Mouse (Mus musculus) left cerebral cortex, postnatal 36 days (tissue): ENCODE data around the gene Ypel3. TPM values are rescaled to one million over a fixed set of nuclear protein-coding genes. Genes with fewer than 3 reads are reported as not detected.

Experiments
- DNase-seq, 2 experiments: peaks; one replicate each; pipeline ENCODE4 v3.0.0; 2021 to 2022; ENCODE audit warnings: low spot score in 2 of 2, mixed read lengths in 1 of 2
- intact Hi-C: fragments of 180-260 bp; cut with DNase I; formaldehyde crosslinking; loops from one replicate; pipeline ENCODE4 v1.15.1; 2025
- total RNA-seq, 2 experiments: library from RNA; stranded (reverse); gene quantifications; 2 replicates each; pipeline ENCODE4 v1.2.3; 2021

Gene Ypel3
- total RNA-seq, 2 experiments from 2014 or later, result 303 to 345 TPM

DNA sequence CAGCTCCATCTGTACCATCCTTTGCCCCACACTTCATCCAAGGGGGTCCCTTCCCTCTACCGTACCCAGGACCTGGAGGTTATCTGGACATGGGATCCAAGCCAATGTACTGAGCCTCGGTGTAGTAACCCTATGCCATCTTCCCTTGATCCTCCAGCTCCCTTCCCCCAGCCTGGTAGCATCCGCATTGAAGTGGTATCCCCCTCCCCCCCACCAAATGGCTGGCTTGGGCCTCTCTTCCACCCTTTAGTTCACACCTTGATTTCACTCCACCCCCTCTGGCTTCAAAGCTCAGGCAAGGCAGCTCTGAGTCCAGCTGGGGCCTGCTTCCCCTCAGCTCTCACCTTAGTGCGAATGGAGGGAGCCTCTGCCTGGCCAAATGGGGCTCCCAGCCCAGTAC, 8.3 kb downstream of the Ypel3 start:
- no peak for DNase-seq
- intact Hi-C loops, result no loop called here

- DNase-seq, result no peak
- intact Hi-C loops, result no loop called here
Measured at GRCm38 (mm10) chr7:126786142-126786541, 9.4 kb downstream of the Ypel3 start.

- intact Hi-C loops, result no loop called here
- DNase-seq, result no peak
Measured at GRCm38 (mm10) chr7:126789141-126789540, 12.4 kb downstream of the Ypel3 start.

GRCm38 (mm10) chr7:126791851-126792720, 15.3 kb downstream of the Ypel3 start, which contains the start of gene Ppp4c:
TSS of gene Ppp4c (minus strand) at chr7:126792496.
- peak; percentile 95 for DNase-seq
- intact Hi-C loops, result loop anchor here (1.0 kb wide), 1 partner anchor 12 kb away; no protein-coding TSS in a partner anchor

- DNase-seq, result no peak
- intact Hi-C loops, result loop anchor here (1.0 kb wide), 1 partner anchor 13 kb away; no protein-coding TSS in a partner anchor
Measured at GRCm38 (mm10) chr7:126792721-126793443, 16.1 kb downstream of the Ypel3 start.

DNA sequence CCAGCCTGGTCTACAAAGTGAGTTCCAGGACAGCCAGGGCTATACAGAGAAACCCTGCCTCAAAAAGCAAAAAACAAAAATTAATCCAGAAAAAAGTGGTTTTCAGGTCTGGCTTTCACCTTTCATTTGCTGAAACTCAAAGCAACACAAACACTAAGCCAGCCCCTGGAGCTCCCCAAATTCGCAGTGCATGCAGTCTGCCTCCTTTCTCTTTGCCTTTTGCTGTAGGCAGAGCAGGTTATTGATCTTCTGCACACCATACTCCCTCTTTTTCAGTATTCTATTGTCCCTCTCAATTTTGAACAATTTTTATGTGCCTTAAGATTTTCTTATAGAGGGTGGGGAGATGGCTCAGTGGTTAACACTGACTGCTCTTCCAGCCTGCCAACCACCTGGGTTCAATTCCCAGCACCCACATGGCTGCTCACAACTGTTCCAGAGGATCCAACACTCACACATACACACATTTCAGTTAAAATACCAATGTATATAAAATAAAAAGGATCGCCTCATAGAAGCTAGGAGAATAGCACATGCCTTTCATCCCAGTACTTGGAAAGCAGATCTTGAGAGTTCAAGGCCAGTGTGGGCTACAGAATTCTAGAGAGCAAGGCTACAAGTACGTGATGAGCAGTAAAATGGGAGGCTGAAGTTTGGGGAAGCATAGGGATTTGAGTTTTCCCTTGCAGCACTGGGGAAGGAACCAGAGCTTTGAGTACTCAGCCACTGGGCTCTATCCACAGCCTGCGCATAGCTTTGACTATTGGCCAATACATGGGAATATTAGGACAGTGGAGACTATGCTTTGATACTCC, 16.9 kb downstream of the Ypel3 start:
- no peak for DNase-seq
- intact Hi-C loops, result no loop called here

GRCm38 (mm10) chr7:126794271-126794605, 17.5 kb downstream of the Ypel3 start:
- intact Hi-C loops, result no loop called here
- no peak for DNase-seq

DNA sequence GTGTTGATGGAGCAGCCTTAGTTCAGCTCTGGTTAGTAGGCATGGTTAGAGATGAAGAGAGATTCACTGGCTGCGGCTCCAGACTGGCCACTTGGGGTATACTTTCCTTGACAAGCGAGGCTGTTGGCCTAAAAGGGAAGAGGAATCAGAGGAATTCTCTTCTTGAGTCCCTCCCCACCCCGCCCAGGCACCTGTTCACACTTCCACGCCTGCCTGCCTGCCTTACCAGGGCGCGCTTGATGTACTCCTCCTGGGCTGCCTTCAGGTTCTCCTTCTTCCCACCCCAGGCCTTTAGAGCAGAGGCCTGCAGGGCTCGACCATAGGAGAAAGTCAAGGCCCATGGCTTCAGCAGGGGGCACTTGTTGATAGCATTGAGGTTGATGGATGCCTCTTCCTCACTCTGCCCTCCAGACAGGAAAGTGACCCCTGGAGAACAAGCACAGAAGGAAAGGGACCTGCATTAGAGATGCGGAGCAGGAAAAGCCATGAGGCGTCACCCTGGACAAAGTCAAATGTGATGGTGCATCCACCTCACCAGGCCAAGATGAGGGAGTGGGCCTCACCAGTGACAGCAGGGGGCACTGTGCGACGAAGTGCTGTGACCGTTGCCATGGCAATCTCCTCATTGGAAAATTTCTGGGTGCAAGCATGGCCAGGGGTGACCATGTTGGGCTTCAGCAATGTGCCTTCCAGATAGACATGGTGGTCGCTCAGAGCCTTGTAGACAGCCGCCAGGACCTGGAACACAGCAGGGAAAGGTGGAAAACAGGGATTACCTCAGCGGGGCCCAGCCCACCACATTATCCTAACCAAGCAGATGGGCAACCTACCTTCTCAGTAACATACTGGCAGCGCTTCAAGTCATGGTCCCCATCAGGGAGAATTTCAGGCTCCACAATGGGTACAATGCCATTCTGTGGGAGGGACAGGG, 18.9 kb downstream of the Ypel3 start:
- DNase-seq, result no peak

GRCm38 (mm10) chr7:126796350-126796932, 19.7 kb downstream of the Ypel3 start:
- intact Hi-C loops, result loop anchor here (5.0 kb wide), 1 partner anchor 94 kb away; no protein-coding TSS in a partner anchor
- peak; percentile 50 to 56 for DNase-seq

More for the DNA sequence above, 18.9 kb downstream of the Ypel3 start:
- intact Hi-C loops, result loop anchor here (5.0 kb wide), 1 partner anchor 93 kb away; no protein-coding TSS in a partner anchor

DNA sequence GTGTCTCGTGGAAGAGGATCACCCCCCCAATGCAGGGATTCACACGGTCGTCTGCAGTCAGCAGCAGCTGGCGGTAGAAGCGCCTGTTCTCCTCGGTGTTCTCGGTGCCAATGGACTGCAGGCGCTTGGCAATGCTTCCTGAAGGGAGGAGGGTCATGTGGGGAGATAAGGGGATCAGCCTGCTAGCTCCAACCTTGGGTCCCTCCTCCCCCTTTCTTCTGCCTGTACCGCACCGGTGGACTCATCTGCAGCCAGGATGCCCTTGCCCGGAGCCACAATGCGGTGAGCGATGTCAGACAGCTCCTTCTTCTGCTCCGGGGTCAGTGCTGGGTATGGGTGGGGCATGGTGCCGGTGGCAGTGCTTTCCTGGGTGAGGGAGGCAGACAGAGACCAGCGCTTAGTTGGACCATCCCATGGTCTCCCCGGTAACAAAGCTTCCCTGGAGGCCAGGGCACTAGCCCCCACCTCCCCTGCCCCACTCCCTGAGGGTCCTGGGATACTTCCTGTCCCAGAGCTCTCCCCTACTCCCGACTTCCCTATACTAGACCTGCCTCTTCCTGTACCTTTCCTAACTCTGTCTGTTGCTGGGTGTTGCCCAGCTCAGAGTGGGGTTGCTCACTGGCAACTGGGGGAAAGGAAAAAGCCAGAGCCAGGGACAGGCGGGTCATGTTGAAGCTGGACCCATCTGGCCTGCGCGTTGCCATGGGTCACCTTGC, 20.8 kb downstream of the Ypel3 start, which contains the start of gene Fam57b:
Gene Fam57b (plus strand): TSS at position 258 of the 716 bp plus-strand sequence.
- intact Hi-C loops, result loop anchor here (2.0 to 5.0 kb wide), 2 partner anchors 35 to 95 kb away; no protein-coding TSS in a partner anchor
- peak in 1 of 2 experiments; percentile 43 for DNase-seq

GRCm38 (mm10) chr7:126798127-126799049, 21.6 kb downstream of the Ypel3 start:
- no peak for DNase-seq

GRCm38 (mm10) chr7:126799050-126799467, 22.3 kb downstream of the Ypel3 start:
- intact Hi-C loops, result loop anchor here (2.0 to 5.0 kb wide), 2 partner anchors 36 to 97 kb away; no protein-coding TSS in a partner anchor
- DNase-seq, result peak; percentile 98

More at GRCm38 (mm10) chr7:126798127-126799049, 21.6 kb downstream of the Ypel3 start:
- intact Hi-C loops, result loop anchor here (2.0 to 5.0 kb wide), 2 partner anchors 36 to 96 kb away; no protein-coding TSS in a partner anchor

GRCm38 (mm10) chr7:126799468-126800268, 22.9 kb downstream of the Ypel3 start:
- DNase-seq, result no peak
- intact Hi-C loops, result loop anchor here (2.0 to 5.0 kb wide), 2 partner anchors 37 to 97 kb away; no protein-coding TSS in a partner anchor

- intact Hi-C loops, result no loop called here
- DNase-seq, result peak; percentile 40 to 48
Measured at GRCm38 (mm10) chr7:126800269-126801056, 23.7 kb downstream of the Ypel3 start.

- intact Hi-C loops, result no loop called here
- DNase-seq, result no peak
Measured at GRCm38 (mm10) chr7:126801057-126801422, 24.3 kb downstream of the Ypel3 start.
